Mouse (Mus musculus) 3134 (cell line): ENCODE data around the gene Ptgir.

Experiments used
- DNase-seq: peaks from one replicate; pipeline ENCODE4 v3.0.0-alpha.2; 2011; ENCODE audit warnings: low spot score; ENCODE audit not compliant: insufficient read length; ENCODE audit errors: extremely low read depth

The Ptgir gene

DNA sequence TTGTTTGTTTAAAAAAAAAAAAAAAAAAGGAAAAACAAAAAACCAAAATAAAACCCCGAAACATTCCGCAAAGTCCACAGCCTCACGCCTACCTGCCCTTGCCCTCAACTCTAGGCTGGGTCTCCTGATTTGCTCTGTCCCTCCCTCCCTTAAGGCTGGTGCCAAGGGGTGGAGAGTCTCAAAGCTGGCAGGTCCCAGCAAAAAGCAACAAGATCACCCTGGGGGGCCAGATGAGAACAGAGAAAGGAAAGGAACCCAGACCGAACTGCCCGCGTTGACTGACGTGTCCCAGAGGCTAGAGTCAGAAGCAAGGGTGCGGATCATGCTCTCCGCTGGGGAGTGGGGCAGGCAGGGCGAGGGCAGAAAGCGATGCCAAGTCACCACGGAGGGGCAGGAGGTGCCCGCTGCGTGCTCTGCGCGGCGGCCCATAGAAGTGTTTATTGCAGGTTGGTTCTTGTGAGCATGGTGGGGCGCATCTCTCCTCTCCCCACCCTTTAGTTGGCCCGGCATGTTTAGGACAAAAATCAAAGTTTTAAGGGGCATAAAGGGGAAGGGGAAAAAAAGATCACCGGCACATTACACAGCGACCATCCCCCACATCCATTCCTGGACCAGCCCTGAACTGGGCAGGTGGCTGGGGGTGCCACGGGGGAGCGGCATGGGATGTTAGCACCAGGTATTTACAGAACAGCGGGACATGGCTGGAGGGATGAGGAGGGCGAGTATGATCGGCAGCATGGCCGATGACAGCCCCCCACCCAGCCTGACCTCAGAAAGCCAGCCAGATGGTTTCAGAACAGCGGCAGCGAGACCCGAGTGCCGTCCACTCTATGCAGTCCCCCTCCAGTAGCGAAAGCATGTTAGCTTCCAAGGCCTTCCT is 9.4 kb downstream of the Ptgir start:
- DNase-seq: no peak

- no peak for DNase-seq
These were observed 10.3 kb downstream of the Ptgir start for GRCm38 (mm10) chr7:16916342-16917265.

DNA sequence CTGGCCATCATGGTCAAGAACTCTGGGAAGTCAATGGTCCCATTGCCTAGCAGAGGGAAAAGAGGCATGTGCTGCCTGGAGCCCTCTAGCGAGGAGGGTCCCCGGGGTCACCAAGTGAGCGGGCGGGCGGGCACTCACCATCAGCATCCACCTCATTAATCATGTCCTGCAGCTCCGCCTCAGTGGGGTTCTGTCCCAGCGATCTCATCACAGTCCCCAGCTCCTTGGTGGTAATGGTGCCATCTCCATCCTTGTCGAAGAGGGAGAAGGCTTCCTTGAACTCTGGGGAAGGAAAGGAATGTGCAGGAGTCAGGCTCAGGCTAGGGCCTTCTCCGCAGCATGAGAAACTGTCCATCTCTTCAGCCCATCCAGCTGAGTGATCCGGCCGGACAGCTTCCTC is 11.2 kb downstream of the Ptgir start:
- no peak for DNase-seq

GRCm38 (mm10) chr7:16918014-16918413 is 11.7 kb downstream of the Ptgir start:
- DNase-seq: no peak

- no peak for DNase-seq
These were observed 12.4 kb downstream of the Ptgir start for GRCm38 (mm10) chr7:16918670-16919069.

- DNase-seq: no peak
These were observed 13.3 kb downstream of the Ptgir start for GRCm38 (mm10) chr7:16919395-16920149.

GRCm38 (mm10) chr7:16920150-16920579 is 13.9 kb downstream of the Ptgir start:
- DNase-seq: no peak

GRCm38 (mm10) chr7:16920818-16921791 is 14.8 kb downstream of the Ptgir start:
- DNase-seq: no peak

DNA sequence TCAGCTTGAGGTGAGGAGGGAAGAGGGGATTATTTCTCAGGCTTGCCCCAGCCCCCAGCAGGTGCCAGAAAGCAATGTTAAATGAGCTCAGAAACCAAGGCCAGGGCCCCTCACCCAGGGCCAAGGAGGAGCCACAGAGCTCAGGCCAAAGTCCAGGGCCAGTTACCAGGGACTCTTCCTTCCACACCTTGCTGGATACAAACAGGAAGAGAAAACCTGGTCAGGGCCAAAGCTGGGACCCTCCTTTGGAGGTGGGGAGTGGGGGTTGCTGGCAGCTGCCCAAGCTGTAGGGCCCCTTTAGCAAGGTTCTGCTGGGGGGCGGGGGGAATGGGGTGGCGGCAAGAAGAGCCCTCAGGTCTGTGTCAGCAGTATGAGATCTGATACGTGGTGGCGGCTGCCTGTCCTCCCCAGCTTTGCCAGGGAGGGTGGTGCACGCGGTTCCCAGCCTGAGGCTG is 15.6 kb downstream of the Ptgir start:
- DNase-seq: no peak

GRCm38 (mm10) chr7:16922360-16922973 is 16.2 kb downstream of the Ptgir start:
- DNase-seq: no peak

GRCm38 (mm10) chr7:16923283-16924036 is 17.2 kb downstream of the Ptgir start:
- DNase-seq: no peak

GRCm38 (mm10) chr7:16924037-16924834 is 17.9 kb downstream of the Ptgir start, which contains the start of gene Calm3:
Gene Calm3, minus strand, starts transcription at chr7:16924114.
- DNase-seq: peak; percentile 99

GRCm38 (mm10) chr7:16928341-16928740 is 22.1 kb downstream of the Ptgir start:
- DNase-seq: no peak

- DNase-seq: no peak
These were observed 24.6 kb downstream of the Ptgir start for GRCm38 (mm10) chr7:16930850-16931249.

DNA sequence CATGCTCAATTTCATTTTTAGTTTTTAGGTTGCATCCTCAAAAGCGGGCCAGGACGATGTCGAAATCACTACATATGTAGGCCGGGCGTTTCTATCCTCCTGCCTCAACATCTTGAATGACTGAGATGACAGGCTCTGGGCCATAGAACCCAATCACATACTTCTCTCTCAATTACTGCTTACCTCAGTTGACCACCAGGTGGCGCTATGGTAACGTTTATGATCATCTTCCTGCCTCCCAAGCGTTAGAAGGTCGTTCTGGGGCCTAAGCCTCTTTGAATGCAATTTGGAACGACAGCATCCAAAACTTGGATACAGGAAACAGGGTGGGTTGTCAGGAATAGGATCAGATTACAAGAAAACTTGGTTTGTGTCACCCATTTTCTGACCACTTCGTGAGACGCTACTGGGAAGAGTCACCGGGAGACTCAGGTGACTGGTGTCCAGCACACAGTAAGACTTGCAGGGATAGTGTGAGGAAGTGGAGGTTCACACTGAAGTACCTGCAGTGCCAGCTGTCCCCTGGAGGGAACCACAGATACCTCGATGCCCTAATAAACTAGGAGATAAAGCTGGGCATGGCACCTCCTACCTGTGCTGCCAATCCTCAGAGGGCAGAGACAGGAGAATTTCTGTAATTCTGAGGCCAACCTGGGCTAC is 25.8 kb downstream of the Ptgir start:
- no peak for DNase-seq

DNA sequence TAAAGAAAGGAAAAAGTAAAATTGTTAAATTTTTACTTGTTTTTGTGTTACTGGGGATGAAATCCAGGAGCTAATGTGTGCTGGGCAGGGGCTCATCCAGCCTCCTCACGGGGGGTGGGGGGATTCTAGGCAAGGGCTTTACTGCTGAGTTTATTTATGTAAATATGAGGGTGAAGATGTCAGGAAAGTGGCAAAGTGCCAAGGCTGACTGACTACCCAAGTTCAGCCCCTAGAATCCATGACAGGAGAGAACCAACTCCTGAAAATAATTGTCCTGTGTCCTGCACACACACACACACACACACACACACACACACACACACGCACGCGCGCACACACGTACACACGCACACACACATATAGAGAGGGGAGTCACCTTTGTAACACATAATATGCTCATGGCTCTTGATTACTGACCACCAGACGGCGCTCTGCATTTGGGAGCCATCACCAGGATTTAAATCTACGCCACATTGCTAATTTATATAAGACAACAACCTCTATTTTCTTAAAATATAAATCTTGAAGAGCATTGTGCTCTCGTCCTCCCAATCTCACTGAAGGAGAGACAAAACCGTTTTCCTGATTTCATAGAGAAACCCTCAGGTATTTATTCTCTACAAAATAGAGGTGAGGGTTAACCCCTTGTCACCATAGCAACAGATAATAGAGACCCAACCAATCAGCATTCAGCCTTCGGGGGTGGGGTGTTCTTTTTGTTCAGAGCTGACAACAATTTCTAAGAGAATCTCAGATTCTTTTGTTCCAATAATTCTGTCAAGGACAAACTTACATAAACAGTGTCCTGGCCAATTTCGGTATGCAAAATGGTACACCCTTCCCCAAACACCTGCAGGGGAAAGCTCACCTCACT is 26.7 kb downstream of the Ptgir start:
- no peak for DNase-seq
